Mouse (Mus musculus): Measurements from ENCODE around the gene Tspan18.

The Tspan18 gene

DNA sequence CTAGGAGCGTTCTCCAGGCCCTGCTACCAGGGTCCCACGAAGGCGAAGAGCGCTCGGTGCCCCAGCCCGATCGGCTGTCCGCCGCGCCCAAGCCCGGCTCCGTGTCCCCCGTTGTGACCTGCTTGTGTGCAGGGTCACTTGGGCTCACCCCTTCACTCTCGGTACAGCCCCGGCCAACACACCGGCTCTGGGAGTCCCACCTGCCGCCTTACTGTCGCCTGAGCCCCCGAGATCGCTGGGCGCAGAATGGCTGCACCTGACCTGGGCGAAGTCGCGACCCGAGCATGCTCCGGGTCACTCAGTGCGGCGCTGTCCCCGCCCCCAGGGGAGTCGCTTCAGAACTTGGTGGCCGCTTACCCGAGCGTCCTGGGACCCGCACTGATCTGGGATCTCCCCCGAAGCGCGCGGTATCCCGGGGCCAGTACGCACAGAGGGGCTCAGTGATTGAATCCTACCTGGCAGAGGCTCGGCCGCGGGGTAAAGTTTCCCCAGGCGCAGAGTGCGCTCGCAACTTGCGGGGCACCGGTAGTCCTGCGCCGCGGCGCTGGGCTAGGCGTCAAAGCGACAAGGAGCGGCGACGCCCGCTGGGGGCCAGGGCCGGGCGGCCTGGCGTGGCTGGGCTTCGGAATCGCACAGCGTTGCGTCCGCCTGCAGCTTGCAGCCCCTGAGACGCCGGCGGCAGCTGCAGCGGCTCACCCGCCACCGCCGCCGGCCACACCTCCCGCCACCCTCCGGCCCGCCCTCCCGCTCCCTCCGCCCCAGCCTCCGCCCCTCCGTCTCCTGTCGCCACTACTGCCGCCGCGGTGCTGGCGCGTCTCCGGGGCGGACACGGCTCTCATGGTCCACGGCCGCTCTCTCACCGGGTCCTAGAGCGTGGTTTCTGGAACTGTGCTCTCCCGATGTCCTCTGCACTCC, at the start of gene Tspan18:
Gene Tspan18, minus strand, starts transcription at position 689 of the 915 bp plus-strand sequence.
- DNase-seq (ENCODE audit: extremely low spot score, low read depth, low spot score), result no peak

GRCm38 (mm10) chr2:93383831-93384230, 49.5 kb upstream of the Tspan18 start:
- no peak for DNase-seq (ENCODE audit: extremely low spot score, low read depth, low spot score)

- DNase-seq (ENCODE audit: extremely low spot score, low read depth, low spot score), result no peak
These were observed 46.4 kb upstream of the Tspan18 start for GRCm38 (mm10) chr2:93380680-93381089.

DNA sequence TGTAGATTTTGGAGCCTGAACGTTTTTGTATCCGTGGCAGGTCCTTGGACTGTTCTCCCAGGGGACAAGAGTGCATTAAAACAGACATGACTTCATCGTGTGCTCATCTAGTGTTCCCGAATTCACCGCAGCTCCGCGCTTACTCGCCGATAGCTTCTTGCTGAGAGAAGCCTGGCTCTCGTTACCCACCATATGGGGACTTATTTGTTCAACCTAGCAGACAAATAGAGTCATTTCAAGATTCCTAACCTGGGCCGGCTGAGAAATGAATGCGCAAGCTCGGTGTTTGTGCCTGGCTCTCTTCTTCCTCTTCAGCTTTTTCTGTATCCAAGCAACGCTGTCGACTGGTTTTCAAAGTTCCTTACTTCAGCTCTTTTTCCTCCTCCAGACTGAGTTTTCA, 43.5 kb upstream of the Tspan18 start:
- no peak for DNase-seq (ENCODE audit: extremely low spot score, low read depth, low spot score)

DNA sequence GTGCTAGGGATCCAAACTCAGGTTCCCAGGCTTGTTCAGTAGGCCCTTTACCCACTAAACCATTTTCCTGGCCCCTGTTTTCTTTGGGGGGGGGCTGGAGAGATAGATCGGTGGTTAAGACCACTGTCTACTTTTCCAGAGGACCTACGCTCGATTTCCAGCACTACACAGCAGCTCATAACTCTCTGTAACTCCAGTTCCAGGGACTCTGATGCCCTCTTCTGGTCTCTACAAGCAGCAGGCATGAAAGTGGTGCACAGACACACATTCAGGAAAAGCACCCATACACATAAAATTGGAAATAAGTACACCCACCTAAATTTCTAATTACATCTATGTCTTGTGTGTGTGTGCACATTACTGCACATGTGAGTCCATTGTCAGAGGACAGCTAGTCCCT, 42.9 kb upstream of the Tspan18 start:
- no peak for DNase-seq (ENCODE audit: extremely low spot score, low read depth, low spot score)

DNA sequence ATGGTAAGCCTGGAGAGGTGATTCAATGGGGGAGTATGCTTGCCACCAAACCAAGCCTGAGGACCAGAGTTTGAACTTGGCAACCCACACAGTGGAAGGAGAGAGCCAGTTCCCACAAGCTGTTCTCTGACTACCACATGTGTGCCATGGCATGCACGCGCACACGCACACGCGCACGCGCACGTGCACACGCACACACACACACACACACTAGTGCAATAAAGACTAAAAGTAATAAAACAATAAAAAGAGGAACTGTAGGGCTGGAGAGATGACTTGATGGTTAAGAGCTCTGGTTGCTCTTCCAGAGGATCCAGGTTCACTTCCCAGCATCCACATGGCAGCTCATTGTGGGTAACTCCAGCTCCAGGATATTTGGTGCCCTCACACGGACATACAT, 38.6 kb upstream of the Tspan18 start:
- no peak for DNase-seq (ENCODE audit: extremely low spot score, low read depth, low spot score)

DNA sequence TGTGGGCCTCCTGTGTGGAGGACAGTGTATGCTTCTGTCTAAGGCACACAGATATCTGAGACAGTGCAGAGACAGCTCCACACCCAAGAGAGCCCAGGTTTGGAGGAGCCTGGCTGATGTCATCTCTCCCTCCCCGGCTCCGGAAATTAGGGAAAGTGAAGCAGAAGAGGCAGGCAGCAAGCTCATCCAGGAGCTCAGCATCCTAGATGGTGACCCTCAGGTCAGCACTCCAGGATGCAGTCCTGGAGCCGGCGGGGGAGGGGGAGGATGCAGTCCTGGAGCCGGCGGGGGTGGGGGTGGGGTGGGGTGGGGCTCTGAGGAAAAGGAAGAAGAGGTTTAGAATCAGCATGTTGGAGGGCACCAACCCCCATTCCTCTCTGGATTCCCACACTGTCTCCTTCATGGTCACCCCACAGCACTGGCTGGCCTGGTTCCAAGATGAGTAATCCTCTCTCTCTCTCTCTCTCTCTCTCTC, 37.8 kb upstream of the Tspan18 start:
- DNase-seq (ENCODE audit: extremely low spot score, low read depth, low spot score), result no peak

- no peak for DNase-seq (ENCODE audit: extremely low spot score, low read depth, low spot score)
These were observed 34.6 kb upstream of the Tspan18 start for GRCm38 (mm10) chr2:93368954-93369353.

DNA sequence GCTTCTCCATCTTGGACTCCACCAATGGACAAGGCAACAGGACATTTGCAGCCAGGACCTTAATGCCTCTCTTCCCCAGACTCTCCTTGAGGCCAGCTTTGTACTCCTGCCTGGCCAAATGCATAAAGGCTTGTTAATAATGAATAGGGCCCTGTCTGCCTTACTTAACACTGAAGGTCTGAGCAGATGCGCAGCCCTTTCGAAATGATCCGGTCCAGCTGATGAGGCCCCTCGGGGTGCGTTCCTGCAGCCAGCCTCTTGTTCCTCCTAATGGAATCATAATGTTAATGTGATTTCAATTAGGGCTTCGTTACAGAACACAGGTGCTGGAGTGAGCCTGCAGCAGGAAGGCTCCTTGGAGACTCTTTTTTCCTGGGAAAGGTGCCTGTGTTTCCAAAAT, 33.7 kb upstream of the Tspan18 start:
- no peak for DNase-seq (ENCODE audit: extremely low spot score, low read depth, low spot score)

GRCm38 (mm10) chr2:93365411-93365810, 31.1 kb upstream of the Tspan18 start:
- DNase-seq (ENCODE audit: extremely low spot score, low read depth, low spot score), result no peak

DNA sequence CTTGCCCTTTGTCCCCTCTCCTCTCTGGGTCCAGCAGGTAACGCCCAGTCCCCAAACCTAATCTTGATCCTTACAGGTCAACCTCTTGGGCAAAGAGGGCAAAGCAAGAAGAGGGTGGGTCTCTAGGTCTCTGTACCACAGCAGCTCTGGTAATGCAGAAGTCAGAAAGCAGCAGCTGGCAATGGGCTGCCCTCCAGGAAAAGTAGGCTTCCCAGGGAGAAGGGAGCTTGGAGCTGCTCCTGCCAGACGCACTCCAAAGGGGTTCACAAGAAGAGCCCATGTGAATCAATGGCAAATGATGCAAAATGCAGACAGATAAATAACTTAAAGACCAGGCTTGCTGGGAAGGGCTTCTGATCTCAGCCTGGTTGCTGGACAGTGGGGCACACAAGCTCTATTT, 30.6 kb upstream of the Tspan18 start:
- DNase-seq (ENCODE audit: extremely low spot score, low read depth, low spot score), result no peak

DNA sequence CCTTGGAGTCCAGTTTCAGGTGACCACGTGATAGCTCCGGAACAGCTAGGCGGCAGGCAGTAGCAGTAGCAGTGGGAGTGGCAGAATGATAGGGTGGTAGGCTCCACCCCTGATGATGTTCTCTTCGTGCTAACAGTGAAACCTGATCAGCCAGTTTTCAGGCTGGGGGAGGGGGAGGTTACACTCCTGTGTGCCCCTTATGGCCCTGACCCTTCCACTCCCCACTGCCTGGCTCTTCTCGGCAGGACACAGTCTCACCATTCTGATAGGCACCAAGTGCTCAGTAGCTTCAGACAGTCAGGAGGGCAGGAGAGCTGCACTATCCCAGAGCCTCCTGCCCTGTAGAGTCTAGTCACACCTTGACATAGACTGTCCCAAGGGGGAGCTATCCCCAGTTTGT, 27.1 kb upstream of the Tspan18 start:
- DNase-seq (ENCODE audit: extremely low spot score, low read depth, low spot score), result no peak

GRCm38 (mm10) chr2:93360310-93360709, 26.0 kb upstream of the Tspan18 start:
- DNase-seq (ENCODE audit: extremely low spot score, low read depth, low spot score), result no peak

GRCm38 (mm10) chr2:93357391-93357790, 23.1 kb upstream of the Tspan18 start:
- DNase-seq (ENCODE audit: extremely low spot score, low read depth, low spot score), result no peak

GRCm38 (mm10) chr2:93355845-93356244, 21.5 kb upstream of the Tspan18 start:
- no peak for DNase-seq (ENCODE audit: extremely low spot score, low read depth, low spot score)

DNA sequence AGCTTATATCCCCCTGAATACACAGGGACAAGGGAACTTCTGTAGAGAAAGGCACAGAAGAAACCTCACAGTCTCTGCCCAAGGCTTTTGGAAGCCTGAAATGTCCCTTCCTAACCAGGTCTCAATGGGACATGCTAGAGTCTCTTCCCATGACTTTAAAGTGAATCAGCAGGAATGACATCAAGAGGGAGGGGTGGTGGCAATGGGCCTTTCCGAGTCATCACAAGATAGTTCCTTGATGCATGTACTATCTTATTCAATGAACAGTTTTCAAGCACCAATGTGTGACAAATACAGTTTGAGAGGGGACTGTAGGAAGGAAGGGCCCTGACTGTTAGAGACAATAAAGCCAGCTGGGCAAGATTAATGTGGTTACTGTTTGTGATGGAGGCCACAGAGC, 20.3 kb upstream of the Tspan18 start:
- no peak for DNase-seq (ENCODE audit: extremely low spot score, low read depth, low spot score)

GRCm38 (mm10) chr2:93353725-93354124, 19.4 kb upstream of the Tspan18 start:
- DNase-seq (ENCODE audit: extremely low spot score, low read depth, low spot score), result no peak

GRCm38 (mm10) chr2:93352915-93353685, 18.8 kb upstream of the Tspan18 start:
- DNase-seq (ENCODE audit: extremely low spot score, low read depth, low spot score), result no peak

DNA sequence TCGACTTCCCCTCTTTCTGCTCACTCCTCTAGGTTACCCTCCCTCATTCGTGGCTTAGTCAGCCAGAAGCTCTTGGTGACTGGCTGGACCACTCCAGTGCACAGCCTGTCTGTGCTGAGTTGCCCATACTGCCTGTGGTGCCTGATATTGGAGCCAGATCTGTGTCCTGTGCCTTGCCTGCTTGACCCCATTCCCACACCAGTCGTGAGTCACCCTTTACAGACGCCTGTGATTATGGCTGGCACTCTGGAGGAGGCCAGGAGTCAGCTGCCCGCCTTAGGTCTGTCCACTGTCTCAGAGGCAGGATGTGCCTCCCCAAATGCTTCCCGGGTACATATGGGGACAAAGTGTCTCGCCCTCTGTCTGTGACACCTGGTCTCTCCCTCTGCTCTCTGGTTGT, 17.0 kb upstream of the Tspan18 start:
- DNase-seq (ENCODE audit: extremely low spot score, low read depth, low spot score), result no peak

- DNase-seq (ENCODE audit: extremely low spot score, low read depth, low spot score), result no peak
These were observed 12.7 kb upstream of the Tspan18 start for GRCm38 (mm10) chr2:93347018-93347417.

DNA sequence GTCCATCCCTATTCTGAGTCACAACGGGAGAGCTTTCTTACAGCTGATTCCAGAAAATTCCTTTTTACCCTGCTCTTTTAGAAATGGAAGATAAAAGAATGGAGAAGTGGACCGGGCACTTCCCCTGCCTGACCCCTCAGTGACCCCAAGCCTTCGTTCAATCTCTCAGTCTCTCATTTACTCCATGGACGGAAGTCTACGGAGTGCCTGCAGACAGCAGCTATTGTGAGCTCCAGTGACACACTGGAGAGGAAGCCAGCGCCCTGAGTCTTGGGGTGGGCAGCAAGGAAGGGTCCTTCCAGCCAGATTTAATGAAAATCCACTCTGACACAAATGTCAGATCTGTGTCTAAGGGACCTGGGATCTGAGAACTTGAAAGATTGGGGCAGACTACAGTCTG, 12.3 kb upstream of the Tspan18 start:
- DNase-seq (ENCODE audit: extremely low spot score, low read depth, low spot score), result no peak

- no peak for DNase-seq (ENCODE audit: extremely low spot score, low read depth, low spot score)
These were observed 11.5 kb upstream of the Tspan18 start for GRCm38 (mm10) chr2:93345663-93346268.

Data from hindlimb bud, embryonic 11.5 days (tissue).